Mouse (Mus musculus): ENCODE measurements around the gene Bnipl. TPM values are rescaled to one million over a fixed set of nuclear protein-coding genes. Genes with fewer than 3 reads are reported as not detected.

Bnipl gene
- polyA plus RNA-seq, 1 experiment: 4.1 TPM

GRCm38 (mm10) chr3:95293537-95293936 is 42.5 kb upstream of the Bnipl start:
- Histone ChIP-seq H3K27ac (ENCODE audit: insufficient read depth, low read length) (peak overlapping the region; percentile 53; the same call in 1 of the 2 replicates), H3K4me3 (ENCODE audit: low read depth, low read length) (no peak overlapping the region)

GRCm38 (mm10) chr3:95292899-95293298 is 41.9 kb upstream of the Bnipl start:
- H3K4me1 ChIP-seq (ENCODE audit: control insufficient read depth, insufficient read depth, low read length): peaks cover 14% of the 10 kb centered on the region
- peaks cover 20% of the 10 kb centered on the region for H3K36me3 ChIP-seq (ENCODE audit: control insufficient read depth, insufficient read depth, low read length, poor library complexity, severe bottlenecking)
- H3K9ac ChIP-seq (ENCODE audit: low read depth, poor library complexity, severe bottlenecking): no peak overlapping the region
- no peaks in the 10 kb centered on the region for H3K9me3 ChIP-seq (replicated peaks; ENCODE audit: control insufficient read depth, insufficient read depth, low read length, poor library complexity, severe bottlenecking)
- H3K4me3 ChIP-seq (ENCODE audit: low read depth, low read length): no peak overlapping the region
- H3K27me3 ChIP-seq (ENCODE audit: control insufficient read depth, insufficient read depth, low read length, poor library complexity, severe bottlenecking): no peaks in the 10 kb centered on the region
- TF ChIP-seq CTCF (IDR thresholded peaks at IDR 0.05; ENCODE audit: low read depth, low read length) (no peak), POLR2A (IDR thresholded peaks at IDR 0.05; ENCODE audit: insufficient read depth, low read length) (no peak), EP300 (IDR thresholded peaks at IDR 0.05; ENCODE audit: insufficient read depth, low read depth, low read length) (no peak)
- H3K27ac ChIP-seq (ENCODE audit: insufficient read depth, low read length): no peak overlapping the region

More at GRCm38 (mm10) chr3:95293537-95293936, 42.5 kb upstream of the Bnipl start:
- no peak for TF ChIP-seq CTCF (IDR thresholded peaks at IDR 0.05; ENCODE audit: low read depth, low read length)
- H3K9me3 ChIP-seq (replicated peaks; ENCODE audit: control insufficient read depth, insufficient read depth, low read length, poor library complexity, severe bottlenecking): no peaks in the 10 kb centered on the region
- peaks cover 14% of the 10 kb centered on the region for H3K36me3 ChIP-seq (ENCODE audit: control insufficient read depth, insufficient read depth, low read length, poor library complexity, severe bottlenecking)
- H3K4me1 ChIP-seq (ENCODE audit: control insufficient read depth, insufficient read depth, low read length): peaks cover 14% of the 10 kb centered on the region
- H3K9ac ChIP-seq (ENCODE audit: low read depth, poor library complexity, severe bottlenecking): no peak overlapping the region
- H3K27me3 ChIP-seq (ENCODE audit: control insufficient read depth, insufficient read depth, low read length, poor library complexity, severe bottlenecking): no peaks in the 10 kb centered on the region

- Histone ChIP-seq H3K36me3 (ENCODE audit: control insufficient read depth, insufficient read depth, low read length, poor library complexity, severe bottlenecking) (peaks cover 22% of the 10 kb centered on the region), H3K27ac (ENCODE audit: insufficient read depth, low read length) (no peak overlapping the region)
- TF ChIP-seq CTCF (IDR thresholded peaks at IDR 0.05; ENCODE audit: low read depth, low read length): no peak
- TF ChIP-seq EP300 (IDR thresholded peaks at IDR 0.05; ENCODE audit: insufficient read depth, low read depth, low read length): no peak
- no peak for TF ChIP-seq POLR2A (IDR thresholded peaks at IDR 0.05; ENCODE audit: insufficient read depth, low read length)
Observed at GRCm38 (mm10) chr3:95291041-95291440, 40.0 kb upstream of the Bnipl start.

GRCm38 (mm10) chr3:95290156-95290555 is 39.2 kb upstream of the Bnipl start:
- Histone ChIP-seq H3K9me3 (replicated peaks; ENCODE audit: control insufficient read depth, insufficient read depth, low read length, poor library complexity, severe bottlenecking) (no peaks in the 10 kb centered on the region), H3K4me1 (ENCODE audit: control insufficient read depth, insufficient read depth, low read length) (peaks cover 12% of the 10 kb centered on the region), H3K36me3 (ENCODE audit: control insufficient read depth, insufficient read depth, low read length, poor library complexity, severe bottlenecking) (peaks cover 22% of the 10 kb centered on the region), H3K9ac (ENCODE audit: low read depth, poor library complexity, severe bottlenecking) (no peak overlapping the region), H3K4me3 (ENCODE audit: low read depth, low read length) (no peak overlapping the region), H3K27ac (ENCODE audit: insufficient read depth, low read length) (peak overlapping the region; percentile 7), H3K27me3 (ENCODE audit: control insufficient read depth, insufficient read depth, low read length, poor library complexity, severe bottlenecking) (no peaks in the 10 kb centered on the region)
- no peak for TF ChIP-seq POLR2A (IDR thresholded peaks at IDR 0.05; ENCODE audit: insufficient read depth, low read length)
- TF ChIP-seq CTCF (IDR thresholded peaks at IDR 0.05; ENCODE audit: low read depth, low read length): no peak
- TF ChIP-seq EP300 (IDR thresholded peaks at IDR 0.05; ENCODE audit: insufficient read depth, low read depth, low read length): no peak

More at GRCm38 (mm10) chr3:95291041-95291440, 40.0 kb upstream of the Bnipl start:
- Histone ChIP-seq H3K4me3 (ENCODE audit: low read depth, low read length) (no peak overlapping the region), H3K4me1 (ENCODE audit: control insufficient read depth, insufficient read depth, low read length) (peaks cover 14% of the 10 kb centered on the region), H3K27me3 (ENCODE audit: control insufficient read depth, insufficient read depth, low read length, poor library complexity, severe bottlenecking) (no peaks in the 10 kb centered on the region), H3K9me3 (replicated peaks; ENCODE audit: control insufficient read depth, insufficient read depth, low read length, poor library complexity, severe bottlenecking) (no peaks in the 10 kb centered on the region), H3K9ac (ENCODE audit: low read depth, poor library complexity, severe bottlenecking) (no peak overlapping the region)

GRCm38 (mm10) chr3:95289419-95289818 is 38.4 kb upstream of the Bnipl start:
- Histone ChIP-seq H3K36me3 (ENCODE audit: control insufficient read depth, insufficient read depth, low read length, poor library complexity, severe bottlenecking) (peaks cover 21% of the 10 kb centered on the region), H3K27me3 (ENCODE audit: control insufficient read depth, insufficient read depth, low read length, poor library complexity, severe bottlenecking) (no peaks in the 10 kb centered on the region), H3K9me3 (replicated peaks; ENCODE audit: control insufficient read depth, insufficient read depth, low read length, poor library complexity, severe bottlenecking) (no peaks in the 10 kb centered on the region), H3K4me1 (ENCODE audit: control insufficient read depth, insufficient read depth, low read length) (peaks cover 11% of the 10 kb centered on the region), H3K4me3 (ENCODE audit: low read depth, low read length) (no peak overlapping the region), H3K9ac (ENCODE audit: low read depth, poor library complexity, severe bottlenecking) (no peak overlapping the region), H3K27ac (ENCODE audit: insufficient read depth, low read length) (no peak overlapping the region)
- no peak for TF ChIP-seq EP300 (IDR thresholded peaks at IDR 0.05; ENCODE audit: insufficient read depth, low read depth, low read length)
- TF ChIP-seq POLR2A (IDR thresholded peaks at IDR 0.05; ENCODE audit: insufficient read depth, low read length): no peak
- TF ChIP-seq CTCF (IDR thresholded peaks at IDR 0.05; ENCODE audit: low read depth, low read length): no peak

GRCm38 (mm10) chr3:95287541-95287940 is 36.5 kb upstream of the Bnipl start:
- Histone ChIP-seq H3K9ac (ENCODE audit: low read depth, poor library complexity, severe bottlenecking) (no peak overlapping the region), H3K4me1 (ENCODE audit: control insufficient read depth, insufficient read depth, low read length) (peaks cover 8% of the 10 kb centered on the region), H3K4me3 (ENCODE audit: low read depth, low read length) (no peak overlapping the region), H3K36me3 (ENCODE audit: control insufficient read depth, insufficient read depth, low read length, poor library complexity, severe bottlenecking) (peaks cover 15% of the 10 kb centered on the region), H3K27ac (ENCODE audit: insufficient read depth, low read length) (no peak overlapping the region), H3K27me3 (ENCODE audit: control insufficient read depth, insufficient read depth, low read length, poor library complexity, severe bottlenecking) (no peaks in the 10 kb centered on the region), H3K9me3 (replicated peaks; ENCODE audit: control insufficient read depth, insufficient read depth, low read length, poor library complexity, severe bottlenecking) (no peaks in the 10 kb centered on the region)
- no peak for TF ChIP-seq EP300 (IDR thresholded peaks at IDR 0.05; ENCODE audit: insufficient read depth, low read depth, low read length)
- TF ChIP-seq CTCF (IDR thresholded peaks at IDR 0.05; ENCODE audit: low read depth, low read length): no peak
- TF ChIP-seq POLR2A (IDR thresholded peaks at IDR 0.05; ENCODE audit: insufficient read depth, low read length): no peak
